Mouse (Mus musculus) MEL (cell line): ENCODE data around the gene Wif1. TPM values are rescaled to one million over a fixed set of nuclear protein-coding genes. Genes with fewer than 3 reads are reported as not detected.

Experiments used
- DNase-seq: peaks from one replicate; pipeline ENCODE4 v3.0.0; 2011; ENCODE audit warnings: low read depth, low spot score
- H3K27ac ChIP-seq: 2 replicates; pipeline ENCODE4 v1.5.1; 2012; ENCODE audit warnings: low read depth, mild to moderate bottlenecking, control low read depth, low read length, moderate library complexity; ENCODE audit not compliant: control insufficient read depth
- H3K27me3 ChIP-seq, 2 experiments: fragments of 150-350 bp in 1 of 2; sonication (generic) in 1 of 2; 2 replicates each; pipeline ENCODE4 v1.6.1; 2012; ENCODE audit warnings: low read length in 2 of 2, mild to moderate bottlenecking in 2 of 2, improper control_type of control experiment in 1 of 2, moderate library complexity in 1 of 2; ENCODE audit not compliant: insufficient read depth in 2 of 2, control insufficient read depth in 1 of 2
- H3K36me3 ChIP-seq, 2 experiments: 2 replicates each; pipeline ENCODE4 v1.6.1; 2012 to 2014; ENCODE audit warnings: low read length in 2 of 2, improper control_type of control experiment in 1 of 2, inconsistent platforms in 1 of 2, mild to moderate bottlenecking in 1 of 2; ENCODE audit not compliant: insufficient read depth in 2 of 2, control insufficient read depth in 1 of 2
- H3K4me1 ChIP-seq, 2 experiments: fragments of 150-350 bp in 1 of 2; sonication (generic) in 1 of 2; 2 replicates each; pipeline ENCODE4 v1.6.1; 2012; ENCODE audit warnings: low read length in 2 of 2, improper control_type of control experiment in 1 of 2, mild to moderate bottlenecking in 1 of 2; ENCODE audit not compliant: insufficient read depth in 2 of 2, control insufficient read depth in 1 of 2
- H3K4me3 ChIP-seq, 2 experiments: fragments of 150-350 bp in 1 of 2; sonication (generic) in 1 of 2; 2 replicates each; pipeline ENCODE4 v1.5.1; 2012; ENCODE audit warnings: low read depth in 2 of 2, low read length in 2 of 2, mild to moderate bottlenecking in 2 of 2, moderate library complexity in 2 of 2, control low read depth in 1 of 2, improper control_type of control experiment in 1 of 2; ENCODE audit not compliant: control insufficient read depth in 1 of 2, insufficient read depth in 1 of 2
- H3K79me2 ChIP-seq: 2 replicates; pipeline ENCODE4 v1.6.1; 2012; ENCODE audit warnings: mild to moderate bottlenecking, low read length, moderate library complexity; ENCODE audit not compliant: control insufficient read depth, poor library complexity, insufficient read depth
- H3K9ac ChIP-seq: 2 replicates; pipeline ENCODE4 v1.6.1; 2012; ENCODE audit warnings: low read depth, mild to moderate bottlenecking, control low read depth, low read length, moderate library complexity; ENCODE audit not compliant: control insufficient read depth, poor library complexity, severe bottlenecking
- H3K9me3 ChIP-seq: fragments of 150-350 bp; sonication (generic); replicated peaks from 2 replicates; pipeline ENCODE4 v1.6.1; 2012; ENCODE audit warnings: mild to moderate bottlenecking, low read length, improper control_type of control experiment, moderate library complexity; ENCODE audit not compliant: insufficient read depth
- CTCF ChIP-seq, 3 experiments: IDR thresholded peaks in 2 of 3; conservative IDR thresholded peaks in 1 of 3; 2 replicates each; pipeline ENCODE4 v1.5.1; 2011 to 2012; ENCODE audit warnings: low read length in 3 of 3, low read depth in 2 of 3, mild to moderate bottlenecking in 2 of 3, improper control_type of control experiment in 1 of 3, inconsistent platforms in 1 of 3, mixed read lengths in 1 of 3, moderate library complexity in 1 of 3; ENCODE audit not compliant: control insufficient read depth in 1 of 3, insufficient read depth in 1 of 3, poor library complexity in 1 of 3, severe bottlenecking in 1 of 3
- ETS1 ChIP-seq: IDR thresholded peaks from 2 replicates; pipeline ENCODE4 v1.6.1; 2012; ENCODE audit warnings: low read depth, mild to moderate bottlenecking, inconsistent platforms, low read length, improper control_type of control experiment, moderate library complexity
- MAX ChIP-seq: IDR thresholded peaks from 2 replicates; pipeline ENCODE4 v1.6.1; 2011; ENCODE audit warnings: low read length, improper control_type of control experiment
- MXI1 ChIP-seq: IDR thresholded peaks from 2 replicates; pipeline ENCODE4 v1.6.1; 2011; ENCODE audit warnings: mild to moderate bottlenecking, low read depth, low read length, improper control_type of control experiment
- NRF1 ChIP-seq: IDR thresholded peaks from 2 replicates; pipeline ENCODE4 v1.6.1; 2014; ENCODE audit warnings: low read depth, mild to moderate bottlenecking, inconsistent platforms, low read length, improper control_type of control experiment, moderate library complexity; ENCODE audit not compliant: poor library complexity, insufficient read depth, severe bottlenecking
- POLR2AphosphoS2 ChIP-seq: IDR thresholded peaks from 2 replicates; pipeline ENCODE4 v1.6.1; 2011; ENCODE audit warnings: low read length, improper control_type of control experiment
- POLR2AphosphoS5 ChIP-seq: IDR thresholded peaks from 2 replicates; pipeline ENCODE4 v1.6.1; 2012; ENCODE audit warnings: low read depth, borderline replicate concordance, mild to moderate bottlenecking, inconsistent platforms, low read length, moderate library complexity, mixed read lengths
- RAD21 ChIP-seq: IDR thresholded peaks from 2 replicates; pipeline ENCODE4 v1.6.1; 2011; ENCODE audit warnings: mild to moderate bottlenecking, low read depth, low read length, improper control_type of control experiment
- SIN3A ChIP-seq: IDR thresholded peaks from 2 replicates; pipeline ENCODE4 v1.6.1; 2012; ENCODE audit warnings: low read length, improper control_type of control experiment, inconsistent platforms
- SMC3 ChIP-seq: IDR thresholded peaks from 2 replicates; pipeline ENCODE4 v1.6.1; 2011; ENCODE audit warnings: low read depth, low read length, improper control_type of control experiment
- TAL1 ChIP-seq: IDR thresholded peaks from 2 replicates; pipeline ENCODE4 v1.6.1; 2012; ENCODE audit warnings: mild to moderate bottlenecking, inconsistent platforms, low read length, moderate library complexity, mixed read lengths
- ZC3H11A ChIP-seq: IDR thresholded peaks from 2 replicates; pipeline ENCODE4 v1.6.1; 2012; ENCODE audit warnings: low read depth, mild to moderate bottlenecking, inconsistent platforms, low read length, improper control_type of control experiment
- ZNF384 ChIP-seq: IDR thresholded peaks from 2 replicates; pipeline ENCODE4 v1.6.1; 2012; ENCODE audit warnings: low read depth, mild to moderate bottlenecking, inconsistent platforms, low read length, improper control_type of control experiment
- polyA plus RNA-seq, 2 experiments: library from polyadenylated mRNA; stranded (reverse) in 1 of 2; unstranded in 1 of 2; fragments of >175 nt in 1 of 2; fragments of >200 nt in 1 of 2; gene quantifications; 2 replicates each; pipeline versions ENCODE4 v1.2.1 to v1.2.4; 2012; ENCODE audit warnings: low replicate concordance in 2 of 2, low read depth in 1 of 2; ENCODE audit not compliant: insufficient read length in 2 of 2, insufficient read depth in 1 of 2, missing spikeins in 1 of 2
- total RNA-seq: library from RNA; depleted of rRNA; stranded (reverse); fragments of 300-350 nt; gene quantifications from 2 replicates; pipeline ENCODE4 v1.2.3, GENCODE M21; 2012

The Wif1 gene
- total and polyA plus RNA-seq, 3 experiments, result not detected

DNA sequence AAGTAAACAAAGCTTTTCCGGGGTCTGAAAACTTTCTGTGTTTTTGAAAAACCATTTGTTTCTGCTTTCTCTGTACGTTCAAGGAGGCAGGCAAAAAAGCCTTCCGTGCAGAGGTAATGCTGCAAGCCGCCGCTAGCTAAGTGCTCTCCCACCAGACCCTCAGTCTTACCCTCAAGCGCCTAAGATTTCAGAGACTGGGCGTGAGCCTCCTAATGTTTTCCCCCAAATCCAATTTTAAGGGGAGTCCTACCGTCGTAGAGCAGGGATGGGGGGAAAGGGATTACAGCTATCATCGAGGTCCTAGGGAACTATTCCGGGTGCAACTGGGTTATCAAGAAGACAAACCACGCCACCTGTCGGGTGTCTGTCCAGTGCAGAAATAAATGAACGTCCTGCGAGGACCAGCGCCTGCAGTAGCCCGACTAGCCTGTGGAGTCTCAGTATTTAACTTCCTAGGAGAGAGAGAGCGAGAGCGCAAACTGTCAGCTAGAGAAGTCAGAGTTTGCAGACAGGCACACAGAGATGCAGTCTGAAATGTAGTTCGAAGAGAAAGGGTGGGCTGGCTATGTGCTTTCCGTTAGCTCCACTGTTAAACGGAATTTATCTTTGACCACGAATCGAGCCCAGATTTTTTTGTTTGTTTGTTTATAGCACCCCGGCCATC is 500 bp upstream of the Wif1 start:
- Histone ChIP-seq H3K9ac (peak overlapping the region; percentile 43; the same call in 1 of the 2 replicates), H3K27me3 (peaks cover 0 to 2% of the 10 kb centered on the region in 2 experiments; a peak in 3 of 4 replicates), H3K9me3 (no peaks in the 10 kb centered on the region)
- TF ChIP-seq ZC3H11A (peak; percentile 43; the same call in 1 of the 2 replicates), RAD21 (peak; percentile 54), SMC3 (peak; percentile 54), SIN3A (peak; percentile 58; the same call in 1 of the 2 replicates), POLR2AphosphoS5 (no peak), NRF1 (no peak), CTCF (IDR thresholded peaks at IDR 0.05 in 2 of 3, conservative IDR thresholded peaks at IDR 0.05 in 1 of 3; ENCODE audit: control insufficient read depth in 1 of 3, insufficient read depth in 1 of 3, low read depth in 2 of 3, low read length in 3 of 3, poor library complexity in 1 of 3, severe bottlenecking in 1 of 3) (peak; percentile 32 to 74 (median 55)), ZNF384 (peak; percentile 59; the same call in 1 of the 2 replicates), MXI1 (no peak; the same call in 1 of the 2 replicates)
- TF ChIP-seq, all 39 proteins: peak for 6
- H3K27ac ChIP-seq, result no peak overlapping the region
- H3K4me3 ChIP-seq, result peak overlapping the region; percentile 59 to 83
- no peaks in the 10 kb centered on the region for H3K79me2 ChIP-seq
- peaks cover 0 to 3% of the 10 kb centered on the region in 2 experiments; a peak in 2 of 4 replicates for H3K4me1 ChIP-seq
- H3K36me3 ChIP-seq, result peaks cover 0 to 2% of the 10 kb centered on the region in 2 experiments; a peak in 2 of 4 replicates
- peak; percentile 87 for DNase-seq

DNA sequence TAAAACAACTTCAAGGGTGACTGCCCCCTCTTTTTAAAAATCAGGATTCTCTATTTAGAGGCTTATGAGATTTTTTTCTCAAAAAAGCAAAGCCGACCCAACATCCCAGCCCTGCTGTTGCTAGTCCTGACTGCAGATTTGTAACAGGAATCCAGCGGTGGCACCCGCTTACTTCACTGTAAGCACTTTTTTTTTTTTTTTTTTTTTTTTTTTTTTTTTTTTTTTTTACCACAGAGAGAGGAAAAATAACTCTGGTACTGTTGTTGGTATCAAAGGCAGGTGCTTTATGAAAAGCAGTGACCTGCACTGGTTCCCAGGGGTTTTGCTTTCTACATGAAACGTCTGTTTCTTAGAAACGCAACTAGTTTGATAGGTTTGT is 798 bp downstream of the Wif1 start:
- peaks cover 0 to 2% of the 10 kb centered on the region in 2 experiments; a peak in 2 of 4 replicates for H3K36me3 ChIP-seq
- peaks cover 0 to 3% of the 10 kb centered on the region in 2 experiments; a peak in 2 of 4 replicates for H3K4me1 ChIP-seq
- TF ChIP-seq POLR2AphosphoS2 (no peak), TAL1 (no peak), ETS1 (no peak), MAX (no peak), NRF1 (no peak)
- H3K9ac ChIP-seq, result no peak overlapping the region
- H3K79me2 ChIP-seq, result no peaks in the 10 kb centered on the region
- no peak overlapping the region for H3K4me3 ChIP-seq
- DNase-seq, result no peak
- H3K9me3 ChIP-seq, result no peaks in the 10 kb centered on the region
- H3K27ac ChIP-seq, result no peak overlapping the region
- H3K27me3 ChIP-seq, result peaks cover 0 to 2% of the 10 kb centered on the region in 2 experiments; a peak in 2 of 4 replicates
